Mouse (Mus musculus): ENCODE measurements around the gene Calhm2. TPM values are rescaled to one million over a fixed set of nuclear protein-coding genes. Genes with fewer than 3 reads are reported as not detected.

Gene Calhm2
- polyA plus RNA-seq (2012; ENCODE audit: insufficient read depth, low replicate concordance), result 3.1 and 3.2 TPM in 2 replicates

- Histone ChIP-seq H3K27me3 (replicated peaks) (peaks cover 31% of the 10 kb centered on the region), H3K9me3 (no peaks in the 10 kb centered on the region), H3K4me3 (replicated peaks) (peak within 1 kb of the TSS; percentile 93), H3K36me3 (replicated peaks; ENCODE audit: low read length) (peaks cover 25% of the 10 kb centered on the region), H3K4me1 (peaks cover 69% of the 10 kb centered on the region)
- no peak for TF ChIP-seq FLI1 (IDR thresholded peaks at IDR 0.05; ENCODE audit: low read length)
- TF ChIP-seq GATA1 (IDR thresholded peaks at IDR 0.05; ENCODE audit: borderline replicate concordance, low read length), result no peak
Observed at GRCm38 (mm10) chr19:47137771-47138421, at the start of gene Calhm2. Calhm2 (minus strand) TSS chr19:47138294.

- peaks cover 25% of the 10 kb centered on the region for H3K4me1 ChIP-seq
- peaks cover 58% of the 10 kb centered on the region for H3K27me3 ChIP-seq (replicated peaks)
- TF ChIP-seq FLI1 (IDR thresholded peaks at IDR 0.05; ENCODE audit: low read length), result no peak
- no peak for TF ChIP-seq GATA1 (IDR thresholded peaks at IDR 0.05; ENCODE audit: borderline replicate concordance, low read length)
- H3K9me3 ChIP-seq, result peaks cover 8% of the 10 kb centered on the region
- peak overlapping the region; percentile 4 for H3K4me3 ChIP-seq (replicated peaks)
- no peaks in the 10 kb centered on the region for H3K36me3 ChIP-seq (replicated peaks; ENCODE audit: low read length)
Observed at GRCm38 (mm10) chr19:47186514-47187275, 48.6 kb upstream of the Calhm2 start.

- H3K9me3 ChIP-seq, result peaks cover 12% of the 10 kb centered on the region
- no peak overlapping the region for H3K4me3 ChIP-seq (replicated peaks)
- peaks cover 9% of the 10 kb centered on the region for H3K4me1 ChIP-seq
- H3K36me3 ChIP-seq (replicated peaks; ENCODE audit: low read length), result no peaks in the 10 kb centered on the region
- H3K27me3 ChIP-seq (replicated peaks), result peaks cover 71% of the 10 kb centered on the region
- TF ChIP-seq GATA1 (IDR thresholded peaks at IDR 0.05; ENCODE audit: borderline replicate concordance, low read length) (no peak), FLI1 (IDR thresholded peaks at IDR 0.05; ENCODE audit: low read length) (no peak)
Observed at GRCm38 (mm10) chr19:47184736-47185135, 46.6 kb upstream of the Calhm2 start.

- H3K4me3 ChIP-seq (replicated peaks), result no peak overlapping the region
- no peaks in the 10 kb centered on the region for H3K36me3 ChIP-seq (replicated peaks; ENCODE audit: low read length)
- H3K4me1 ChIP-seq, result peaks cover 14% of the 10 kb centered on the region
- TF ChIP-seq FLI1 (IDR thresholded peaks at IDR 0.05; ENCODE audit: low read length) (no peak), GATA1 (IDR thresholded peaks at IDR 0.05; ENCODE audit: borderline replicate concordance, low read length) (no peak)
- H3K27me3 ChIP-seq (replicated peaks), result peaks cover 72% of the 10 kb centered on the region
- peaks cover 12% of the 10 kb centered on the region for H3K9me3 ChIP-seq
Observed at GRCm38 (mm10) chr19:47184221-47184620, 46.1 kb upstream of the Calhm2 start.

GRCm38 (mm10) chr19:47180011-47180410 is 41.9 kb upstream of the Calhm2 start:
- TF ChIP-seq GATA1 (IDR thresholded peaks at IDR 0.05; ENCODE audit: borderline replicate concordance, low read length), result no peak
- TF ChIP-seq FLI1 (IDR thresholded peaks at IDR 0.05; ENCODE audit: low read length), result no peak
- Histone ChIP-seq H3K9me3 (peaks cover 16% of the 10 kb centered on the region), H3K4me1 (peaks cover 19% of the 10 kb centered on the region), H3K27me3 (replicated peaks) (peaks cover 85% of the 10 kb centered on the region), H3K36me3 (replicated peaks; ENCODE audit: low read length) (no peaks in the 10 kb centered on the region), H3K4me3 (replicated peaks) (no peak overlapping the region)

GRCm38 (mm10) chr19:47179272-47179809 is 41.2 kb upstream of the Calhm2 start:
- Histone ChIP-seq H3K36me3 (replicated peaks; ENCODE audit: low read length) (no peaks in the 10 kb centered on the region), H3K27me3 (replicated peaks) (peaks cover 83% of the 10 kb centered on the region), H3K9me3 (peaks cover 16% of the 10 kb centered on the region), H3K4me3 (replicated peaks) (peak overlapping the region; percentile 89), H3K4me1 (peaks cover 19% of the 10 kb centered on the region)
- TF ChIP-seq GATA1 (IDR thresholded peaks at IDR 0.05; ENCODE audit: borderline replicate concordance, low read length) (no peak), FLI1 (IDR thresholded peaks at IDR 0.05; ENCODE audit: low read length) (no peak)

- Histone ChIP-seq H3K27me3 (replicated peaks) (peaks cover 79% of the 10 kb centered on the region), H3K4me3 (replicated peaks) (peak within 1 kb of the TSS; percentile 89), H3K9me3 (peaks cover 16% of the 10 kb centered on the region), H3K4me1 (peaks cover 19% of the 10 kb centered on the region), H3K36me3 (replicated peaks; ENCODE audit: low read length) (no peaks in the 10 kb centered on the region)
- no peak for TF ChIP-seq GATA1 (IDR thresholded peaks at IDR 0.05; ENCODE audit: borderline replicate concordance, low read length)
- no peak for TF ChIP-seq FLI1 (IDR thresholded peaks at IDR 0.05; ENCODE audit: low read length)
Observed at GRCm38 (mm10) chr19:47178431-47179271, 40.6 kb upstream of the Calhm2 start, which contains the start of gene Neurl1a. Neurl1a (plus strand) TSS chr19:47178820.

GRCm38 (mm10) chr19:47178001-47178400 is 39.9 kb upstream of the Calhm2 start:
- H3K4me1 ChIP-seq, result peaks cover 19% of the 10 kb centered on the region
- H3K4me3 ChIP-seq (replicated peaks), result peak overlapping the region; percentile 89
- no peaks in the 10 kb centered on the region for H3K36me3 ChIP-seq (replicated peaks; ENCODE audit: low read length)
- no peak for TF ChIP-seq FLI1 (IDR thresholded peaks at IDR 0.05; ENCODE audit: low read length)
- TF ChIP-seq GATA1 (IDR thresholded peaks at IDR 0.05; ENCODE audit: borderline replicate concordance, low read length), result no peak
- H3K27me3 ChIP-seq (replicated peaks), result peaks cover 82% of the 10 kb centered on the region
- H3K9me3 ChIP-seq, result peaks cover 16% of the 10 kb centered on the region

GRCm38 (mm10) chr19:47176916-47177505 is 38.9 kb upstream of the Calhm2 start:
- Histone ChIP-seq H3K4me1 (peaks cover 19% of the 10 kb centered on the region), H3K27me3 (replicated peaks) (peaks cover 79% of the 10 kb centered on the region), H3K9me3 (peaks cover 12% of the 10 kb centered on the region), H3K4me3 (replicated peaks) (no peak overlapping the region), H3K36me3 (replicated peaks; ENCODE audit: low read length) (no peaks in the 10 kb centered on the region)
- no peak for TF ChIP-seq FLI1 (IDR thresholded peaks at IDR 0.05; ENCODE audit: low read length)
- TF ChIP-seq GATA1 (IDR thresholded peaks at IDR 0.05; ENCODE audit: borderline replicate concordance, low read length), result no peak

Data from megakaryocyte, embryonic 14.5 days (primary cell).